Mouse (Mus musculus): Measurements from ENCODE around the gene Gm21969. TPM values are rescaled to one million over a fixed set of nuclear protein-coding genes. Genes with fewer than 3 reads are reported as not detected.

Gm21969 gene
- total RNA-seq, 1 experiment from 2014 or later = not detected

DNA sequence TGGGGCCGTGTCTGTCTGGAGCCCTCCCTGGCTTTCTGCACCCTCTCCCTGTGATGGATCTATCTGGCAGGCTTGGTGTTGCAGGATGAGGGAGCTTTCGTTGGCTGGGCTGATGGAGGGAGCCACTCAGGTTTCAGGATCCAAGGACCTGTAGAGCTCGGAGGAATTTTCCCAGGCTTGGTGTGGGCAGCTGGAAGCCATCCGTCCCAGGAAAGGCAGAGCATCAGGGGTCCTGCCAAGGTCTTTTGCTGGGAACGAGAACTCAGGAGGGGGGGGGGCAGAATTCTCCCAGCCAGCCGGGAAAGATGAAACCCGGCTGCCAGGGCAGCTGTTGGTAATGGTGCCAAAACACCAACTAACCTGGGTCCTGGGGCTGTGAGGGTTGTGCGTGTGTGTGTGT lies 95.6 kb downstream of the Gm21969 start:
- no peak for ATAC-seq (replicated peaks; ENCODE audit: insufficient number of reproducible peaks, low FRiP score, low TSS enrichment, poor library complexity, severe bottlenecking)

DNA sequence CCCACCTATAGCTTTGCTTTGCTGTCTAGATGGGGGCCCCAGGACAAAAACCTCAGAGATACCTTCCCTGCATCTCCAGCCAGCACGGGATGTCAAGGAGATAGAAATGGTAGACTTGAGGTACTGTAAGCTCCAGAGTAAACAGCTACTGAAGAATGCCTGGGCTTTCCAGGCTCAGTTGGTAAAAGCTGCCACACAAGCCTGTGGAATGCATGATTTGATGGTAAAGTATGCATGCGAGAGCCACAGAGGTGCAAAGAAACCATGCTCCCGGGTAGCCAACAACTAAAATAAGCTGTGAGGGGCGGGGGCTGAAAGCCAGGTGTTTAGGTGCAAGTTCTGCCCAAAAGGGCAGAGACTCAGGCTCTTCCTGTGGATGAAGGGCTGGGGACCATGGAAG lies 99.9 kb downstream of the Gm21969 start:
- ATAC-seq (replicated peaks; ENCODE audit: insufficient number of reproducible peaks, low FRiP score, low TSS enrichment, poor library complexity, severe bottlenecking) = no peak

DNA sequence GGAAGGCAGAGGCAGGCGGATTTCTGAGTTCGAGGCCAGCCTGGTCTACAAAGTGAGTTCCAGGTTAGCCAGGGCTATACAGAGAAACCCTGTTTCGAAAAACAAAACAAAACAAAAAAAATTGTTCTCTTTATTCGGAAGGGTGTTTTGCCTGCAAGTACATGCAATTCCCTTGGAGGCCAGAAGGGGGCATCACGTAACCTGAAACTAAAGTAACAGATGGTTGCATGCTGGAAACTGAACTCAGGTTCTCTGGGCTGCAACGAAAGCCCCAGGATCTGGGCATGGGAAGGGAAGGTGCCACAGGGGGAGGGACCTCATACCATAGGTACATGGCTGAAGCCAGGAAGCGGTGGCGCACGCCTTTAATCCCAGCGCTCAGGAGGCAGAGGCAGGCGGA lies 100.5 kb downstream of the Gm21969 start:
- no peak for ATAC-seq (replicated peaks; ENCODE audit: insufficient number of reproducible peaks, low FRiP score, low TSS enrichment, poor library complexity, severe bottlenecking)

DNA sequence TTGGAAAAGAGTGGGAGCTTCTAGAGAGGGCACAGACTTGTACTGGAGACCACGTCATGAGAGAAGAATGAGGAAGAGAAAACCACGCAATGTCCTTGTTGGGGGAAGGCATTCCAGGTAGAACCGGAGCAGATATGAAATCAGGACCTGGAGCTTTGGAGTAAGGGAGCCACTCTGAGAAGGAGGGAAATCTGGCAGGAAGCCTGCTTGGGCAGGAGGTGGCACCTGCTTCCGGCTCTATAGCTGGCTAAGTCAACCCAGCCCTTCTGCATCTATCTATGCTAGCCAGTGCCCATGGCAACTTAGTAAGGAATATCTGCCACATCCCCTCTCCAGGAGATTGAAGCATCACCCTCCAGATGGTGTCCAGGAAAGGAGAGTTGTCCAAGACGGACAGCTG lies 103.0 kb downstream of the Gm21969 start:
- ATAC-seq (replicated peaks; ENCODE audit: insufficient number of reproducible peaks, low FRiP score, low TSS enrichment, poor library complexity, severe bottlenecking) = no peak

DNA sequence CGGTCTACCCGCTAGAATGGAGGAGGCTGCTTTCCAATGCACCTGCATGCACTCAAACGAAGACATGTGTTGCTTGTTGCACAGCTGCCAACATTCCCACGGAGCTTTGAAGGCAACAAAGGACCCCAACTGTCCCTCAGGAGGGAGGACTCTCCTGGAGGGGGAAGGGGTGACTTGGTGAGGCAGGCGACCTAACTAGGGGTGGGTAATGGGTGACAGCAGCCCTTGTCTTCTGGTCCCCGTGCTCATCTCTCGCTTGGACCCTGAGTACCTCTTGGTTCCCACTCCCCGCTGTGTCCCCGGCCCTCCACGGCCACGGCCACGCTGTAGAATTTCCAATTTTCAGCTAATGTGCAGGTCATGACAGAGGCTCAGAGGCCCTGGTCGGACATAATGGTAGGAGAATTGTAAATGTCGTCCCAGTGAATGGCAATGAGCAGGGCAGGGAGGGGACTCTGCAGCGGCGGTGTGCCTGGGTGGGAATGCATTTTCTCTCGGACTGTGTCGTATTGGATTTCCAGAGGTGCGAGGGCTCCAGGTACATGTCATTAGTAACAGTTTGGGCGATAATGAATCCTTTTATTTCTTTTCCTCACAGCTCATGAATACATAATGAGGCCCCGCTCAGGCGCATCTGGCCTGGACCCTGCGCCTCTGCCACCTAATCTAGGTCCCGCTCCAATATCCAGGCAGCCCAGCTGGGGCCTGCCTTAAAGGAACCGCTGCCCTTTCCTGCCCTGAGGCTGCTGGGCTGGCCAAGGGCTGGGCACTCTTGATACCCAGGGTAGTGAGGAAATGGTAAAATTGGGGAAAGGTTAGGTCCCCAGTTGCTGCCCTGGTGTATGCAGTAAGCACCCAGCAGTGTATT lies 107.7 kb downstream of the Gm21969 start:
- no peak for ATAC-seq (replicated peaks; ENCODE audit: insufficient number of reproducible peaks, low FRiP score, low TSS enrichment, poor library complexity, severe bottlenecking)

Other genes with a start within 250 kb of the Gm21969 start
- gene Iffo2, start 72.6 kb upstream of the Gm21969 start, total RNA-seq (2017) = 11.1 to 19.2 TPM (median 11.7 TPM) in 3 replicates
- 4.5 to 8.5 TPM (median 6.2 TPM) in 3 replicates for gene Aldh4a1, start 19.7 kb downstream of the Gm21969 start, total RNA-seq (2017)
- 0.53 TPM in 1 of 3 replicates, not detected in the others for gene Tas1r2, start 50.4 kb downstream of the Gm21969 start, total RNA-seq (2017)
- gene Pax7, start 230.3 kb downstream of the Gm21969 start, total RNA-seq (2017) = not detected in 3 replicates

Measured in monocyte, adult 5-6 weeks (primary cell).